Mouse (Mus musculus) cerebellum, adult 9-11 months (tissue): ENCODE results near the gene Gm10300.

ENCODE experiments used
- DNase-seq: peaks from one replicate; pipeline ENCODE4 v3.0.0; 2022

Gene Gm10300

DNA sequence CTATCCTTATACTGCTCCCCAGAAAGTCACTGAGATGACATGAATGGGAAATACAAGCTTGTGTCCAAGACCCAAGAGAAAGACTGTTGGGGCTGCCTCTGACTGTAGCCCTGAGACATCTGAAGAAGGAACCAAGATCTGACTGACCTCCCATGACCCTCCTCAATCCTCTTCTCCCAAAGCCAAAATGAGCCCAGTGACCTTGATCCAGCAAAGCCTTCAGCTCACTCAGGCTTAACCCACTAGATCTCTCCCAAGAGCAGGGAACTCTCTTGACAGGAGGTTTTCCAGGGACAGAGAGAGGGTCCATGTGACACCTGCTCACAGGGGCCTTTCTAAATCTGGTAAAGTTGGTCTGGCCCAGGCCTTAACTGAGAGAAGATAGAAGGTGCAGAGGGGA lies 17.2 kb upstream of the Gm10300 start:
- no peak for DNase-seq

DNA sequence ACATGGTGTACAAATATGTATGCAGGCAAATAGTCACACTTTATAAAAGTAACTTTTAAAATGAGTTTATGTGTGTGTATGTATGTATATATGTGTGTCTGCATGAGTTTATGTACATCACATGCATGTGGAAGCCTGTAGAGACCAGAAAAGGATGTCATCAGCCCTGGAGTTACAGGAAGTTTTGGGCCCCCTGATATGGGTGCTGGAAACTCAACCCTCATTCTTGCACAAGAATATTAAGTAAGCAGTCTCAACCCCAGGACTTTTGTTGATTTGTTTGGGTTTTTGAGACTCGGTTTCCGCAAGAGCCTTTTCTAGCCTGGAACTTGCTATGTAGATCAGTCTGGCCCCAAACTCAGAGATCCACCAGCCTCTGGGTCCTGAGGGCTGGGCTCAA lies 15.0 kb upstream of the Gm10300 start:
- DNase-seq: no peak

DNA sequence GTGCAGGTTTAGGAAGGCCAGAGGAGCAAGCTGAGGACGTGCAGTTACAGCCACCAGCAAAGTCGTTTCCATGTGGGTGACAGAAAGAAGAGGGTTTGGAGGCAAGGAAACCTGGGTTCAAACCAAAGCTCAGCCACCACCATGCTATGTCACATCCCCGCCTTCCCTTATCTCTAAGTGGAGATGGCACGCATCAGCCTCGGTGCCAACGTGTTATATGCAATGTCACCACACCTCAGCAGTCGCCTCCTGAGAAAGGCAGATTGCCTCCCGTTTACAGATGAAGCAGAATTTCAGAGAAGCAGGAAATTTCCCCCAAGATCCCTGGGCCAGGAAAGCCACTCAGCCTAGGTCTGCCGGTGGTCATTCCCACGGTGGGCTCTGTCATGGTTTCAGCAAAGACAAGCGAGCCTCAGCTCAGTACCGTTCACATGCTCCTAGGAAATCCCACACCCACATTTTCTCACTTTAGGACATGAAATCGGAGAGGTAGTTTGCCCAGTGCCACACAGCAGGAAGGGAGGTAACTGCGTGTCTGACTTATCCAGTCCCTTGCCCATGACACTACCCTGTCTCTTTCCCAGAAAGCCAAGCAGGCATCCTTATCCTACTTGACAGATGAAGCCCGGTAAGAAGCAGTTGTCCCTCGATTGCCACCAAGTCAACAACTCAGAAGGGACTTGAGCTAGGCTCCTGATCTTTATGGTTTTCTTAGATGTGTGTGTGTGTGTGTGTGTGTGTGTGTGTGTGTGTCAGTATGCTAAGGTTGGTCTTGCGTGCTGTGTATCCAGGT lies 14.3 kb upstream of the Gm10300 start:
- DNase-seq: no peak

DNA sequence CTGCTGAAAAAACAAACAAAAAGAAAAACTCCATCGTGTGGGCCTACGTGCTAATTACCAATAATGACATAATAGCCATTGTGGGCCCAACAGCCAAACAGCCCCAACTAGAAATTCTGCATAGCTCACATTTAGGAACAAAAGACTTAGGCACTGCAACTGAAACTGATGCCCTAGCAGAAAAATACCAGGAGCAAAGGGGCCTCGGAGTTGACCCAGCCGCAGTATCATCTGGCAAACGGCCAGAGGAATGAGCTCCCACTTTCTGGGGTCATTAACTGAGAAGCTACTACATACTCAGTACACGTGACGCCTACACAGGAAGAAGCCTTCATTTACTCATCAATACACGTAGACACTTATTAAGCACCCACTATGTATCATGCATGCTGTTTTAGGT lies 12.2 kb upstream of the Gm10300 start:
- DNase-seq: no peak

DNA sequence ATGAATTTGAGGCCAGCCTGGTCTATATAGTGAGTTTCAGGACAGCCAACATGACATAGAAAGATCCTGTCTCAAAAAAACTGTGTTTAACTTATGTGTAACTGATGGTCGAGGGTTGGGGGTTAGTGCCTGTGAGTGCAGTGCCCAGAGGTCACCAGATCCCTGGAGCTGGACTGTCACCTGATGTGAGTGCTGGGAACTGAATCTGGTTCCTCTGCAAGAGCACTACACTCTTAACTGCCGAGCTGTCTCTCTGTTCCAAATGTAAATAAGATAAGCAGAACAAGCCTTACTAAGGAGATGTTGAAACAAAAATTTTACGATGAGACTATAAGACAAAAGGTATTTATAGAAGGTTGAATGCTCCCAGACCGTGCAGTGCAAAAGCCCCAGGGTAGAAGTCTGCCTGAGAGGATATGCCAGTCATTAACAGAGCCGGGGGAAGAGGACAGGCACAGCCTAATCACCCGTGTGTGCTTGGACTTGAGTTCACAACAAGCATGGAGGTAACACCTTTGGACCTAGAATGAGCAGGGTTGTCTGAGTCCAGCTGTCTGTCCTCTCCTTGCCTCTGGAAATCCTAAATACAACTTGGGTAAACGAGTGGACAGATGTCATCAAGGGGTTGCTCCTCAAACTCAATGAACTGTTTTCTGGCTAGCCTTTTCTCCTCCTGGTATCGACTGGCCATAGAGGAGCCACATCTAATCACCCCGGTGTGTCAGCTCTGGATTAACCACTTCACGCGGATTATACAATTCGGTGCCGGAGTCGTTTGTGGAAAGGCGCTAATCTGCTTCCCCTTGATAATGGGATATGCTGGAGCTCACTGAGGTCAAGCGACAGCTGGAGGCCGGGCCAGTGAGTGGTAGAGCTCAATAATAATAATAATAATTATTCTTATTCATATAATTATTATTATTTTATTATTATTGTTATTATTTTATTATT lies 11.3 kb upstream of the Gm10300 start:
- no peak for DNase-seq

DNA sequence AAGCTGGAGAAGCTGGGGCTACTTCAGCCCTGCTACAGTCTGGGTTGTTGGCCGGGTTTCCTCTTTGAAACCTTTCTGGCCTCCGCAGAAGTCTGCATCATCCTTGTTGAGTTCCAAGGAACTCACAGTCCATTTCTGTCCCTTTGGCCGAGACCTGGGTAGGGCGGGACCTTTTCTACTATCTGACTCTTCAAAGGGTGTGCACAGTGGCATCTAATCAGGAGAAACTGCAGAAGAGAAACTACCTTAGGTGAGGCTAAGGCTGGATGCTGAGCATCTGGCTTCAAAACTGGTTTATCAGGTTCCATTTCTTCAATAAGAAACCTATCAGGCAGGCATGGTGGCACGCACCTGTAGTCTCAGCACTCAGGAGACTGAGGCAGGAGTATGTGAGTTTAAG lies 9.9 kb upstream of the Gm10300 start:
- no peak for DNase-seq

DNA sequence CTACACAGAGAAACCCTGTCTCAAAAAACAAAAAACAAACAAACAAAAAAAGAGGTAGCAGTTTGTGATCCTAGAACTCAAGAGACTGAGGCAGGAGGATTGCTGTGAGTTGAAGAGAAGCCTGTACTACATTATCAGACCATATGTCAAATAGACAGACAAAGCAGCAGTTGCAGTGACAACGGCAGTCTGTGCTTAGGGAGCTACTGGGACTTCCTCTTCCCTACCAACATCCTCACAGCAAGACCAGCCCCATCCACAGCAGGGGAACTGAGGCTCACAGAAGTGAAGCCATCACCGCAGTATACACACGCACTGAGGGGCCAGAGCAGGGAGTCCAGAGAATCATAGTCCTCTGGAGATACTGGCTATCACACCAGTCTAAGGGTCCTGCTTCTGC lies 8.9 kb upstream of the Gm10300 start:
- no peak for DNase-seq

DNA sequence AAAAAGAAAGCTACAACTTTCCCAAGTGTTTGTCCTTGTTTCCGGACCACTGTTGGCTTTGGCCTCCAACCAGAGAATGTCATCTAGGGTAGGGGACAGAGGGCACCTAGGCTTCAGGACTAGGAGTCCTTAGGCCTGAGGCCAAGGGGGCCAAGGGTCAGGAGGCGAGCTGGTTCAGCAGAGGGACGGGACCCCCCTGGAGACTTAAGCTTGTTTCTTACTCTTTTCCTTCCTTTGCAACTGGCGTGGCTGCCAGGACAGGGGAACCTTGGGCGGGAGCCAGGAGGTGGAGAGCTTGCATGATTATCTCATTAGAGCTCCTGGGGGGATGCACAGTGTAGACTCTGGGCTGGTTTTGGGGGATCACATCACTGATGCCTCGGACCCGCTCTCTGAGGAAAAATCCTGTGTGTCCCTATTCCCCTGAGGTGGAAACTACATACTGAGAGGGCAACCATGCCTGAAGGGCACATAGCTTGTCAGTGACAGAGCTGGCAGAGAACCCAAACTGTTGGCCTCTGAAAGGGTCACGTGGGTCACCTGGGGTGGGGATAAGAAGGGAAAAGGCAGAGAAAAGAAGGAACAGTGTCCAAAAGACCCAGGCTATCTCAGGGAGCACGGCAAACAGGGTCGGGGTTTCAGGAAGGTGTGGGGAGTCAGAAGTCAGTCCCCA lies 8.3 kb upstream of the Gm10300 start:
- DNase-seq: peak; percentile 79

DNA sequence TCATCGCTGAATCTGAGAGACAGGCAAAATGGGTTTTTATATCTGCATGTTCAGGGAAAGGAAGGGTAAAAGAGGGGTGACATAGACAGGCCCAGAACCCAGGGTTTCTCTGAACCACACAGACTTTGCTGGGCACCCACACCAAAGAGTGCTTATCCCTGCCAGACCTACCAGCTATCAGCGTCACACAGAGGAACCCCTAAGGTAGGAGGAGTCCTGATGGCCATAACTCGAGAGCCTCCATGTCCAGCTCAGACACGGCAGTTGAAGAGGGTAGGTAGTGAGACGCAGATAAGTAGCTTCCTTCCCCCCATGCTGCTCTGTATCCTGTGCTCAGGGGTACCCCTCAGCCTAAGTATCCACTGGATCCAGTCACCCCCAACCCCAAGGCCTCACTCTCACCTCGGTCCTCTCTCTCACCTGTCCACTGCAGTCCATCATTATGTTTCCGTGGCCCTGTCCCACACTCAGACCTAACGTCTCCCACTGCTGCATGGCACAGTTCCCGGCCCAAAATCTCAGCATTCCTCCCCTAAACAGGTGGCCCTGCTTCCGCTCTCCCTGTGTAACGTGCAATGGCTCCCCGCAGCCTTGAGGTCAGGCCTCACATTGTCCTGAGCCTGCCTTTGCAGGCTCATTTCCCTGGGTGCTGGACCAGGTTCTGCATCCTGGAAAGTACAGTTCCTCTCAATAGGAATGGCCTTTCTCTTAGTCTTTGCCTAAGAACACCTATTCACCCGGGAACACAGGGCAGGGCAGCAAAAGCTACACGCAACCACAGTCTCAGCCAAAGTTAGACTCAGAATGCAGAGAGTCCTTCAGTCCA lies 7.2 kb upstream of the Gm10300 start:
- peak; percentile 78 for DNase-seq

DNA sequence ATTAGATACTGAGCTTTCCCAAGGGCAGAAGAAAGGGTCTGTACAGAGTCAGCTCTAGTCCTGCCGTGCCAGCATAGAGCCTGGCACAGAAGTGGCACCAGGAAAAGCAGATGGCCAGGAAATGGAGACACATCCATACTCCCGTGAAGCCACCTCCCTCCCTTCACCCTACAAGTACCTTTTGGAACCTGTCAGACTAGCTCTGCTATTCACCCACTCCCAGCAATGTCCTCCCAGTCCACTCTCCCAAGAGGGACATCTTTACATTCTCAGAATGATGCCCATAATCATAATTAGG lies 6.6 kb upstream of the Gm10300 start:
- DNase-seq: peak; percentile 86

DNA sequence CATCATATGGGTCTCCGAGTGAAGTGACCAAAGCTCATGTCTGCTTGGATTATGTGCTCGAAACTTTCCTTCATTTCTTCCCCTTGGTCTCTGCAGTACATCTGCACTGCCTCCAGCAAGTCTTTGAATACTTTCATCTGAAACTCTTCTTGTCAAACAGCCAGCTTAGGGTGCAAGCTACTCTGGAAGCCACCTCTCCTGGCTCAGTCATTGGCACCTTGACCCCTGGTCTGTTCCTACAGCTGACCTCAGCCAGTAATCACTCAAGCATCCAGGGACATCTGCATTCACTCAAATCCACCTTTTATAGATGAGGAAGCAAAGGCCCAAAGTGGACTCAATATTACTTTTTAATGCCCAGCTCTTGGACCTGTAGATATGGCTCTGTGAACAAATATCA lies 2.8 kb upstream of the Gm10300 start:
- no peak for DNase-seq

DNA sequence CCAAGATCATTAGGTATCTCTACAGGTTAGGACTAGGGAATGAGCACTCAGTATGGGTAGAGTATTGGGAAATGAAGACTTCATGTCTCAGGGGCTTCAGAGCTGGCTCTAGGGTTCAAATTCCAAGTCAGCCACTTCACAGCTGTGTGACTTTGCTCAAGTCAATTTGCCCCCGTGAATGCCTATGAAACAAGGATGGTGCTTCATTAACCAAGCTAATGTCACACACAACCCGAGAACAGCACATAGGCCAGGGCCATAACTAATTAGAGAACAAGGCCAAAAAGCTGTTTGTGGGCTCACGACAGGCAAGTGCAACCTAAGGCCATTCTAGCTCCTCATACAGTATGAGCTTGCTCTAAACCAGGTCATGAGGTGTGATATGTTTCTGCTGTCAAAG lies 2.3 kb upstream of the Gm10300 start:
- no peak for DNase-seq

DNA sequence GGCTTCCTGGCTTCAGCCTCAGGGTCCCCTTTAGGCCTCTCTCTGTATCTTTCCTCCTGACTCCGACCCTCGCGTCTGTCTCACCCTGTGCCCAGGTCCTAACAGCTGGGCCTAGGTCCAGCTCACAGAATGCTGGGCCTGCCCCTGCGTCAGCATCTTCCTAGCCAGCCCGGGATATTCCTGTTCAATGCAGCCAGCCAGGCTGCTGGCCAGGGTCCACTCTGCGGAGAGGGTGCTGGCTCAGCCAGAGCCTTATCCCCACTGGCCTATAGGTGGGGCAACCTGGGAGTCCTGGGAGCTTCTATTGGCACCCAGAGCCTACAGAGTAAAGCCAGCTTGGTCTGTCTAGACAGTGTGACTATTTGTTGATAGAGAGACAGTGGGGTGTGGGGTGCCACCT lies 1.6 kb upstream of the Gm10300 start:
- peak; percentile 72 for DNase-seq

DNA sequence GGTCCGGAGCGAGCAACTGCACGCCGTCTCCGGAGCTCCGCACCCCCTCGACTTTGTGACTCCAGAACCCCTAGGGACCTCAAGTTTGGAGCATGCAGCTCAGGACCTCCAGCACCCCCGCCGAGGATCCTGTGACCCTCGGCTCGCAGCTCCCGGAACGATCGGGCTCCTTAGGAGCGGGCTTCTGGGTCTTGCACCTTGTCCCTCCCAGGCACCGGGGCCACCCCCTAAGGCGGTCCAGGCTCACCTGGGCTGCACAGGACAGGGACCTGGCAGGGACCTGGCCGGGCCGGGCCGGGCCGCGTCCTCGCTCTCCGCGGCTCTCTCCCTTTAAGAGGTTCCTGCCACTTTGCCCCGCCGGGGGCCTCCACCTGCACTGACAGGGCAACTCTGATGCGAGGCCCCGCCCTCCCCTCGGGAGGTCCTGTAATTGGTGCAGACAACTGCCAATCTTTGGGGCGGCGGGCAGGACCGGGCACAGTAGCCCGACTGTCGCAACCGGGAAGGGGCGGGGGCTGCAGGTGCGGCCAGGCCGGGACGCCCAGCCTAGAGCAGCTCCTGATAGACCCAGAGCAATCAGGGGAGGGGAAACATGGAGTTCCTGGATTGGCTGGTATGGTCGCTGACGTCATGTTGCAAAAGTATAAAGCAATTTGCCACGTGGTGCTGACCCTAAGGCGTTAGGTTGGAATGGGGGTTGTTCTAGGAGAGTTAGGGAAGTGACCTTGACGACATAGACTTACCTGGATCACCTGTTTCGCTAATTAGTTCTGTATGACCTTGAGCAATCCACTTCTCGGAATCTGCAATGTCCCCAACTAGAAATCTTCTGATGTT lies 654 bp downstream of the Gm10300 start, which contains the start of gene Epb41:
TSS of gene Epb41 (minus strand) at position 389 of the 837 bp plus-strand sequence.
- peak; percentile 99 for DNase-seq

DNA sequence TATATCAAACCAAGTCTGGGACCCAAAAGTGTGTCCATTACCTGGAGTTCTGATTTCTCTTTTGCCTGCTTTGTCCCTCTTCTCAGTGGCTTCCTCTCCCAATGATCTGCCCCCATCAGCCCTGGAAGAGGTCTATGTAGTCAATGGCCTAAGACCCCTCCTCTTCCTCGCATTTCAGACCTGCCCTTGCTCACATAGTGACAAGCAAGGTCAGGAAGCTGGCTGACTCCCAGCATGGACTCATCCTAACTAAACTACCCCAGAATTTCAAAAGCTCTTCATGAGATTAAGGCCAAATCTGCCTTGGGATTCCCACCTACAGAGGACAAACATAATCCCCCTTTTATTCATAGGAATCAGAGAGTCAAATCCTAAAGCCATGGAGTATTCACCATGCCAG lies 1.3 kb downstream of the Gm10300 start:
- peak; percentile 54 for DNase-seq

DNA sequence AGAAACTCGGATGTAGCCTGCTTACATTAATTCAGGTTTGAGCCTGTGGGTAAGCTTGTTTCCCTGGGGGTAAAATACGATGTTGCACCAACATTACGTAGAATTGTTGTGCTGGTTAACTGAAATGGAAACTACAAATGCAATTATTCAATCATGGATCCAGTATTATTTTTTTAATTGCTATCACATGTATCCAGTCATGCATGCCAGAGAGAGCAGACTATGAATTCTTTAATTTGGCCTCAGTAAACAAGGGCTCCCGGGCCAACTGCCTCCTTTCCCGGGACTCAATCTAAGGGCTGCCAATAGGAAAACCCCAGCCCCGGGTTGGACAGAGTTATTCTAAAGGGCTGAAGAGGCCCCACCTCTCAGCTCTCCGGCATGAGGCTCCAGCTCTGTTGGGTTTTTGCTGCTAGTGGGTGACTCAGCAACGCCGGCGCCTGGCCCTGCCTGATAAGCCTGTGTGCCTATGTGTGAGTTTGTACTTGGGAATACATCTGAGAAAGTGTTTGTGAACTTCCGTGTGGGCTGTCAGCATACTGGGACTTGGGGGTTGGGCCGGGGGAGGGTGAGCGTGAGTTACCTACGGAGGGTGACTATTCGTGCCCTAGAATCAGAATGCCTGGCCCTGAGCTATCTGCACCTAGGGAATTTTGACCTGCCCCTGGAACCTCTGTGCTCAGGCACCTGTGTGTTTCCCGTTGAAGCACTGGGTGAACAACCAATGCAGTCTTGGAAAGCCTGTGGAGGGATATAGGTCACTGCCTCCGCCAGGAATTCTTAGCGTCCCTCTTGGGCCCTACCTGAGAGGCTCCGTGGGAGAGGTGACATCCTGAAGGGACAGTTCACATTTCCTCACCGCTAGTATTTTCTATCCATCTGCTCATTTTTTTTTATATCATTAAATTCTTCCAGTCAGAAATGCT lies 2.2 kb downstream of the Gm10300 start:
- DNase-seq: peak; percentile 42

DNA sequence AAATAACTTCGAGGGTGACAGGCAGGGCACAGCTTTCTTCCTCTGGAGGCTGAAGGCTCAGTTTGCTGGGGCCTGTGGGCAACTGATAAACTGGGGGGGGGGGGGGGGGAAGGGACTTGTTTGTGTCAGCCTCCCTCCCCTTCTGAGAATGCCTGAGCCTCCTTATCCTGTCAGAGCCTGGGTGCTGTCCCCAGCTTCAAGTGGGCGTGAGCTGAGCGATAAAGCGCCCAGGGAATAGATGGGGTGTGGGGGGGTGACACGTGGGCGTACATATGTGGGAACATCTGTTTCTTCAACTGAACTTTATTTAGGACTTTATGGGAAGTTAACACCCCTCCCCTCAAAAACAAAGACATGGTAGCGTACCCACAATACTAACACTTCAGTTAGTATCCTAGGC lies 2.9 kb downstream of the Gm10300 start:
- DNase-seq: no peak

DNA sequence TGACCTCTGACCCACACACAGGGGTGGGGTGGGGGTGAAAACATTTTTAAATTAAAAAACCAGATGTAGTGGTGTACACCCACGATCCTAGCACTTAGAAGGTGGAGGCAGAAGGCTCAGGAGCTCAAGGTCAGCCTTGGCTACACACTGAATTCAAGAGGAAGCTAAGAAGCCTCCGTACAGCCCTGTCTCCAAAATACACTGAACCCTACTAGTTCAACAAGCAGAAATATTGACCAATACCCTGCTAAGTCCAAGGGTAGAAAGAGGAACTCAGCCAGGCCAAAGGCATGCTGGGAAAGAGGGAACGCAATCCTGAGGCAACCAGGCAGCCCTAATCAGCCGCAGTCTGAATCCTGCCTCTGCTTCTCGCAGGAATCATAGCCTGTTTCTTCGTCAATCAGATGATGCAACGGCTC lies 3.8 kb downstream of the Gm10300 start:
- no peak for DNase-seq

DNA sequence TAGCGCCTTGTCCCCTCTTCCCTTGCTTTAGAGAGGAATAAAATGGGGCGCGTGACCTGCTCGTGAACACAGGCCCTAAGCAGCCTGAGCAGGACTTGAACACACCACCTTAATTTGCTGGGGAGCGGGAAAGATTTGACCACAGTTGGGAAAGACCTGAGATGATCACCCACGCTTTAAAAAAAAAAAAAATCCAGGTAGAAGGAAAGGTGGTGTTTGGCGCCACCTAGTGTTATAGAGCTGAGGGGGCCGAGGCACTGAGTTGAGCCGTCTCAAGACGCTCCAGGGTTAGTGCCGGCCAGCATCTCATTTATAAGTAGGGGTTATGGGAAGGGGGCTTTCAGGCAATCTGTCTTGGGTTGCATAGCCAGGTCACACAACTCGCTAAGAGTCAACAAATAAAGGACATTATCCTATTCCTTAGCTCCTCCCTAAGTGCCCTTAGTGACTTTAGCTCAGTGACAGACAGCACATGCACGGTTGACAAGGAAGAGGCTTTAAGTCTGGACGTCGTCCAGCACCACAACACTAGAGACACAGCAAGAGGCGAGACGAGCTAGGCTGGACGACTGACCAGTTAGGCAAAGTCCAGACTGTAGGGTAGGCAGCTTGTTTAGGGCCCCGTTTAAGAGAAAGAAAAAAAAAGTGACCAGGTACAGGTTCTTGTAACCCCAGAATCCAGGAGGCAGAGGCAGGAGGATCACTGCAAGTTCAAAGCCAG lies 5.2 kb downstream of the Gm10300 start:
- DNase-seq: peak; percentile 72

DNA sequence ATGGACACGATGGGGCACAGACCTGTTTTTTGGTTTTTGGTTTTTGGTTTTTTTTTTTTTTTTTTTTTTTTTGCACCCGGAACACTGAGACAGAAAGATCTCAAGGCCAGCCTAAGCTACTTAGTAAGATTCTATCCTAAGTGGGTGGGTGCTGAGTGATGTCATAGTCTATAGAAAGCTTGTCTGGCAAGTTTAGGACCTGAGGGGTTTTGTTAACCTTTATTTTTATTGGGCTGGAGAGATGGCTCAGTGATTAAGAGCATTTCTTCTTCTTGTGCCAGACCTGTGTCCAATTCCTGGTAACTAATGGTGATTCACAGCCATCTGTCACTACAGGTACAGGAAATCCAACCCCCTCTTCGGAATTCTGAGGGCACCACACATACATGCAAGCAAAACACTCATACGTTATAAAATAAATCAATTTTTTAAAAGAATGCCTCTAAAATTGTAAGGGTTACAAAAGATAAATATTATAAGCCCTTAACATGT lies 6.0 kb downstream of the Gm10300 start:
- DNase-seq: no peak
